Mouse (Mus musculus): ENCODE data around the gene Smco3.
A peak's percentile ranks its signal among the peaks of the same experiment; 100 is the strongest.
"Not testable (repeated sequence)": the region's sequence is repeated elsewhere in the genome, so short reads cannot be mapped to it uniquely, and the experiment has no call there.

The Smco3 gene

DNA sequence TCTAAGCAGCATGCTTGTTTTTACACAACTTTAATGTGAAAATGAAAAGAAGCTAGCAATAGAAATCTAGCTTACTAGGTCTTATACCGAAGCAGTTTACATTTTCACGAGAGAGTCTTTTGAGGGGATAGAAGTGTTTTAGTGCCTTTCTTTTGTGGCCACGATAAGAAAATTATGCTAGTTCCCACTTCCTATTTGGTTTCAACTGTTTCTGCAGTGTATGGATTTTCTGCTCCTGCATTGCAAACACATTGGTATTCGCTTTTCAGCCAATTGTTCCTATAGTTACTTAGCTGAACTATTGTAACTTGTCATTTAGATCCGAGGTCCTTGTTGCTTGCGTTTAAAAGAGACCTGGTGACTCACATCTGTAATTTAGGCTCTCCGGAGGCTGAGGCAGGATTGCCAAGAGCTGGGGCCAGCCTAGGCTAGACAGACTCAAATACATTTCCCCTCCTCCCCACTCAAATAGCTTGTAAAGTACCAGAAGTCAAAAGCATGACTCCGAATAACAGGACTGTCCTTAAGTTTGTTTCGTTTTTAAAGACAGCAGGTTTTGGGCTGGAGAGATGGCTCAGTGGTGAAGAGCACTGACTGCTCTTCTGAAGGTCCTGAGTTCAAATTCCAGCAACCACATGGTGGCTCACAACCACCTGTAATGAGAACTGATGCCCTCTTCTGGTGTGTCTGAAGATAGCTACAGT is 30.4 kb downstream of the Smco3 start:
- DNase-seq, result no peak

DNA sequence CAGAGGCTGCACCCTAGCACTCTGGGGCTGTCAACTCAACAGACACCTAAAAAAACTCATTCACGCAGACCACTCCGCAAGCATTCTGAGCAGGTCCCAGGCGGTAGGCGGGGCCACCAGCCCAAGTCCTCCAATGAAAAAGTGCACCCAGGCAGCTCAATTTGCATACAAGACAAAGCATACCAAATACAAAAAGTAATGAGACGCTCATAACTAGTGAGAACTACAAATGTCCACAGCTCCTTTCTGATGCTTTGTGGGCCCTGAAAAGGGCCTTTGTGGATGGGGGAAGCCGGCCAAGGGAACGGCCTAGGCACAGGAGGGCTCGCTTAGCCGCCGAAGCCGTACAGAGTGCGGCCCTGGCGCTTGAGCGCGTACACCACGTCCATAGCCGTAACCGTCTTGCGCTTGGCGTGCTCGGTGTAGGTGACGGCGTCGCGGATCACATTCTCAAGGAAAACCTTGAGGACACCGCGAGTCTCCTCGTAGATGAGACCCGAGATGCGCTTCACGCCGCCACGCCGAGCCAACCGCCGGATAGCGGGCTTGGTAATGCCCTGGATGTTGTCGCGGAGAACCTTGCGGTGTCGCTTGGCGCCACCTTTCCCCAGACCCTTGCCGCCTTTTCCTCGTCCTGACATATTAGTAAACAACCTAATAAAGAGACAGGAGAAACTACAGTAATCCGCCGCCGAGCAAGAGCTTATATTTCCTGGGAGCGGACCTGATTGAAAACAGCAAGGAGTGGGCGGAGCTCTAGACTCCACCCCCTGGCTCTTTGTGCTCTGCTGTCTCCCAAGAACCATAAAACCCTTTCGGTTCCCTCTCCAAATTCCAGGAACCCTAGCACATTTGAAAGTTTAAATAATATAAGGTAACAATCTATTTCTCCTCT is 31.3 kb downstream of the Smco3 start, which contains the start of gene Hist4h4:
Gene Hist4h4, minus strand, starts transcription at position 677 of the 895 bp plus-strand sequence.
- peak; percentile 99 for DNase-seq

DNA sequence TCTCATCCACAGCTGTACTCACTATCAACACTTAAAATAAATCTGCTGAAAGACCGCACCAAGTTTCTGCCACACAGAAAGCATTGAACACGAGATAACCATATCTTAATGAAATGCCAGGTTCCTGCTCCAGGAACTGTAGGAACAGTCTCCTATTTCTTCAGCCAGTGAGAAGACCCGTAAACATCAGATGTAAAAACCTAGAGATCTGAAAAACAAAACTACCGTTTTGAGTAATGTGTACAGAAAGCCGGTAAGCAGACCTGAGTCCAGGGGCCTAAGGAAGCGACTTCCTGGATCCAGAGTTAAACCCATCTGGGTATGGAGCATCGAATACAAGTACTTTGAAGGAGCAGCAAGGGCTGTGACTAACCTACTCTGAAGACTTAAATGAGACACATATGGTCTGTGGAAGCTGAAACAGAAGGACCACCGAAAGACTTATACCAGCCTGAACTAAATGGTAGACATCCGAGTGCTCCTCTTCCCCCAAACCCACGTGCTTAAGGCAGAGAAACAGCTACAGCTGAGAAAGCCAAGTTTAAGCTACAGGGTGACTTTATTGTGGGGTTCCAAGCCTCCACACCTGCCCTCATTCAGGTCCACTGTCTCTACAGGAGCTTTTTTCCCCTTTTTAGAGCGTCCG is 32.0 kb downstream of the Smco3 start:
- no peak for DNase-seq

DNA sequence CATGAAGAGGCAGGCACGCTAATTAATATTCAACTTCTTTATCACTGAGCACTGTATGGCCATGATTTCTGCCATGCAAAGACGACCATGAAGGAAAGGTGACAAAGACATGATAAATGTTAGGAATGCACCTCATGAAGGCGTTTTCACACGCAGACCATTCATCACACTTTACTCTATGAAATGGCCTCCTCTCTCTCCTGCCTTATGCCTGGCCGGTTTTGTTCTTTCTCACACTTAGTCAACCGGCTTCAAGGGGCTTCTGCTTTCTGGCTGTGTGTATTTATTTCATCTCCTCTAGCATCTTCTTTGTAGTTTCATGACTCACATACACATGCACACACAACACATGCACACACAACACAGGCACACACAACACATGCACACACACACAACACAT is 34.0 kb downstream of the Smco3 start:
- no peak for DNase-seq

DNA sequence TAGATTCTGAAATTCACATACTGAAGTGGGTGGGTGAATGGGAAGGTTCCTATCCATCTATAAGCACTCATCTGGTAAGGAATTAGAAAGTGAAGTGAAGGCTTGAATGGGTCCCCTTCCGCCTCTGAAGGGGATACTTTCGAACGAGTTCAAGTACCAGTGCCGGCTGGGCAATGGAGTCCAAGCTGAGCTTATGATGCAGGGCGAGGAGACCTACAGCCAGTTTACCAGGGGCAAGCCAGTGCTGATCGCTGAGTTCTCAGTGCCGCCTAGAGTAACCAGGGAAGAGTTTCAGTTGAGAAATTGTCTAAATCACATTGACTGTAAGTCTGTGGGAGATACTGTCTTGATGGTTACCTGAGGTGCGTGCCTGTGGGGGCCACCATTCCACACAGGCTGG is 34.5 kb downstream of the Smco3 start:
- no peak for DNase-seq

DNA sequence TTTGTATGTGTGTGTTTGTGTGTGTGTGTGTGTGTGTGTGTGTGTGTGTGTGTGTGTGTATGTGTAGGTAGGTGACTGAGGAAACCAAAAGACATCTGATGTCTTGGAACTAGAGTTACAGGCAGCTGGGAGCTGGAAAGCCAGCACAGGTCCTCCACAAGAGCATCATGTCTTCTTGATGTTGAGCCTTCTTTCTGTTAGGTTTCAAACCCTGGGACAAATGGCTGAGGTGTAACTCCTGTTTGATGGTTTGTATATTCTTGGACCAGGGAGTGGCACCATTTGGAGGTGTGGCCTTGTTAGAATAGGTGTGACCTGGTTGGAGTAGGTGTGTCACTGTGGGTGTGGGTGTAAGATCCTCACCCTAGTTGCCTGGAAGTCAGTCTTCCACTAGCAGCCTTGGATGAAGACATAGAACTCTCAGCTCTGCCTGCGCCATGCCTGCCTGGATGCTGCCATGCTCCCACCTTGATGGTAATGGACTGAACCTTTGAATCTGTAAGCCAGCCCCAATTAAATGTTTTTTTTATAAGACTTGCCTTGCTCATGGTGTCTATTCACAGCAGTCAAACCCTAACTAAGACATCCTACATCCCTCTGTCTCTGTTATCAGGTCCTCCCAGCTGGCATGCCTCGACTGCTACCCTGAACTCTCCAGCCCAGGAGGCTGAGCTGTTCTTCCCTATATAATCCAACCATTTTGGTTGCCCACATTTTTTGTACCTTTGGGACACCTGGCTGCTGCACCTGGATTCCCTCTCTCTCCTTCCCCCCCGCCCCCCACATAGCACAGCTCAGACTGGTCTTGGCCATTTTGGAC is 37.2 kb downstream of the Smco3 start:
- not testable (repeated sequence) for DNase-seq

DNA sequence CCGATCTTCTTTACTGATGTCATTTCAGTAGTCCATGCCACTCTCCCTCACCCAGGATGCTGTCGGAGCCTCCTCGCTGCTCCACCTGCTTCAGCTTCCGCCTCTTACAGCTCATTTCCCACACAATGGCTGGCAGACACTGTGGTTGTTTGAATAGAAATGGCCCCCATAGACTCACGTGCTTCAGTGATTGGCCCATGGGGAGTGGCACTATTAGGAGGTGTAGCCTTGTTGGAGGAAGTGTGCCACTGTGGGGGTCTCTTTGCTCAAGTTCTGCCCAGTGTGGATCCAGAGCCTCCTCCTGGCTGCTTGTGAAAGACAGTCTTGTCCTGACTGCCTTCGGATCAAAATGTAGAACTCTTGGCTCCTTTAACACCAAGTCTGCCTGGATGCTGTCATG is 39.4 kb downstream of the Smco3 start:
- no peak for DNase-seq

DNA sequence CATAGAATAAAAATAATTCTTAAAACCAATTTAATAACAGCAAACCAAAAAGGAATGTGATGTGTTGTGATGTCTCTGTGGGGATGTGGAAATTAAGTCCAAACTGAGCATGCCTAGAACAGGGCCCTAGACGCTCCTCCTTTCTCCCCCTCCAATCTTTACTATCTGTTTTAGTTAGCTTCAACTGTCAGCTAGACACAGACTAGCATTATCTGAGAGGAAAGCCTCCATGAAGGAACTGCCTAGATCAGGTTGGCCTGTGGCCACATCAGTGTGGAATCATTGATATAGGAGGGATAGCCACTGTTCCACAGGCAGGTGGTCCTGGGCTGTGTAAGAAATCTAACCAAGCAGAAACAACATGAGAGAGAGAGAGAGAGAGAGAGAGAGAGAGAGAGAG is 40.1 kb downstream of the Smco3 start:
- no peak for DNase-seq

DNA sequence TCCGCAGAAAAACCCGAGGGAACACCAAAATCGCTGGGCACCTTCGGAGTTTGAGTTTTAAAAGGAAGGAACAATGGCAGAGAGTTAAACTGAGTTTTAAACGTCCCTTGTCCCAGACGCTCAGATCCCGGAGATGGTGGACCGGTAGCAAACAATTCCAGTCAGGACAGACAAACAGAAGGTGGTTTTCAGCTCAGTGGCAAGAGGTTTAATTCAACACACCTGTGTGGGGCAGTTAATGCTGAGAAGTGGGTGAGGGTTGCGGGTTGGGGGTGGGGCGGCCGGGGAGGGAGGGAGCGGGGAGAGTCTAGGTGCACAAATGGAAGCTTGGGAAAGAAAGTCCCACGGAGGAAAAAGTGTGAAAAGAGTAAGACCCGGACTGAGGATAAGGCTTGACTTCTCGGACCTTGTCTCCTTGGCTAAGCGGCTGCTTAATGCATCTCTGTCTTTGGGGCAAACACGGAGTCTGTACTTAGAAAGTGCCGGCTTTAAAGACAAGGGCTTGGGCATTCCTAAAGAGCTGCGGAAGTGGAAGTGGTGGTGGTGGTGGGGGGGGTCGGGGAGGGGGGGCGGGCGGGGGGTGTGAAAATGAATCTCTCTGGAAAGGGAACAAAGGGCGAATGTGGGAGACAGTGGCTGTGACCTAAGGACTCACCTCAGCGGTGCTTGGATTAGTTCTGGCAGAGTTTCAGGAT is 41.3 kb downstream of the Smco3 start:
- no peak for DNase-seq

DNA sequence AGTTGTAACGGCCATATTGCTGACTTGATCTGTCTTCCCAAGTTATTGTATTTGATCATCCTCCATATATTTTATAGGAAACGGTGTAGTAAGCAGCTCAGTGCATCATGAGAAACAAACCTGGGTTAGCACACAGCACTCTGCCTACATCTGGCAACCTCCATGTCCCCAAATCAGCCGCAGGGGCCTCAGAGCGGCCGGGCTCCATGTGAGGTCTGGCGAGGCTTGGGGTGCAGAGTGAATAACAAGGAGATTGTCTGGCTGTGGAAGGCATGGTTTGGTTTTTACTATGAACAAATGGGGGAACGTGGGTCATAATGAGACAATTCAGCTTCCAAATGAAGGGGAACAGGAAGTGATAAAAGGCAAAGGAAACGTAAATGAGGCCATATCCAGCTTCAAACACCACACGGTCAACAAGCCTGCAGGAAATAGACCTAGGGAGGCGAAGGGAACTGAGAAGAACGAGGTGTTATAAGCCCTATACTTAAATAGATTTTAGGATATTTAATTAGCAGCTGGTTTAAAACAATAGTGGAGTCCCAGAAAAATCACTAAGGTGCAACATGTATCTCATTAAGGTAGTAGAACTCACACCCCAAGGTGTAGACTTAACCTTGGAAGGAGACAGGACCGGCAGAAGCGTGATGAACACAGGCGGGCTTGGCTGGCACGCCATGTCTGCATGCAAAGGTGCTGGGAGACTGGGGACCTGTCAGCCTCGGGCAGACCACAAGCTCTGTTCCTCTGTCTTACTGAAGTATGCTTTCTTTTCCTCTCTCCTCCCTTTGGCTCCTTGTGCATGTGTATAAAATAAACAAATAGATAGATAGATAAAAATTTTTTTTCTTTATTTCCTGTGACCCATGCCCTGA is 42.1 kb downstream of the Smco3 start:
- DNase-seq, result no peak

DNA sequence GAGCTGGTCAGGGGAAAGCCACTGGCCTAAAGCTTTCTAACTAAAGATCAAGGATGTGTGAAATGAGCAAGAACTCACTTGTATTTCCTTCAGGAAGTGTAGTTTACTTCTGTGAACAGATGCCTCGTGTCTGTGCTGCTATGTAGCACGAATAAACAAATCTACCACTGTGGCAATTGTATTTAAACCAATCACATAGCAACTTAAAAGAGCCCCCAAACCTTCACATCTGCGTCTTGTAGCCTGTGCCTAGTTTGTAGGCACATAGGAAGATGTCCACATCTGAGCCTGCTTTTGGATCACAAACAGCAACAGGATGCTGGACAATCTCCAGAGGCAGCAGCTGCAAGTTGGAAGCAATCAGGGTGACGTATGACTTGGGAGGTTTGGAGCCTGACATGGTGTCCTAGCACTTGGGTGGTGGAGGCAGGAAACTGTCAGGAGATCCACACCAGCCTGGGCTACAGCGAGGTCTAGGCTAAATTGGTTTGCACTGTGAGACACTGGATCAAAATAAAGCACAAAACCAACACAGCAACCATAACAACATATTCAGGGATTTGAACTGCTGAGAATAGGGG is 45.8 kb downstream of the Smco3 start:
- peak; percentile 38 for DNase-seq

DNA sequence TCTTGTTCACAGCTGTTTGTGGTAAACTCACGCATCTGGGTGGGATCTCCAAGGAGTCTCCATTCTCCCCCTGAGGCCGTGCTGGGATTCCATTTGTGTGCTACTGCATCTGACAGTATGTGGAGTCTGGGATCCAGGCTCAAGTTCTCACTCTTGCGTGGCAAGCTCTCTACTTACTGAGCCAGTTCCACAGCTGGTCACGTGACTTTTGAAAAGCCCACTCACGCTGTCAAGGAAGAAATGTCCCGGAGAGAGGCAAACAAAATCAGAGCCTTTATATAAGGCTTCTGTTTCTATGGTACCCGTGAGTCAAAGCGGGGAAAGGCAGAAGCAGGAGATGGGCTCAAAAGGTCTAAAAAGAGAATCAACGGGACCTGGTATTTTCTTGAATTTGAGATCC is 52.5 kb downstream of the Smco3 start:
- DNase-seq, result no peak

DNA sequence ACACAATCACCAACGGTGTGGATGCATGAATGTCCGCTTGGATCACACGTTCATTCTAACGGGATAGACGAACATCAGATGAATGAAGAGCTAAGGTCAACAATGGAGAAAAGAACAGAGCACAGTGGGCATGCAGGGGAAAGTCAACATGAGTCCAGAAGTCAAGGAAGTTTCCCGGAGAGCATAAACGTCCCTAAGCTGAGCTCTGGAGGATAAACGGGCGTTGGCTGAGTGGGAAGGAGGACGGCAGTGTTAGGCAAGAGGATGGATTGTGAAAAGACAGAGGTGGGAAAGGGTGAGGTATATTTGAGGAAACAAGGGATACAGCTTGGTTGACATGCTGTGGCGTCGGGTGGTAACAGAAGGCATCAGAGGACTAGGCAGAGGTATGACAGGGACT is 53.1 kb downstream of the Smco3 start:
- no peak for DNase-seq

DNA sequence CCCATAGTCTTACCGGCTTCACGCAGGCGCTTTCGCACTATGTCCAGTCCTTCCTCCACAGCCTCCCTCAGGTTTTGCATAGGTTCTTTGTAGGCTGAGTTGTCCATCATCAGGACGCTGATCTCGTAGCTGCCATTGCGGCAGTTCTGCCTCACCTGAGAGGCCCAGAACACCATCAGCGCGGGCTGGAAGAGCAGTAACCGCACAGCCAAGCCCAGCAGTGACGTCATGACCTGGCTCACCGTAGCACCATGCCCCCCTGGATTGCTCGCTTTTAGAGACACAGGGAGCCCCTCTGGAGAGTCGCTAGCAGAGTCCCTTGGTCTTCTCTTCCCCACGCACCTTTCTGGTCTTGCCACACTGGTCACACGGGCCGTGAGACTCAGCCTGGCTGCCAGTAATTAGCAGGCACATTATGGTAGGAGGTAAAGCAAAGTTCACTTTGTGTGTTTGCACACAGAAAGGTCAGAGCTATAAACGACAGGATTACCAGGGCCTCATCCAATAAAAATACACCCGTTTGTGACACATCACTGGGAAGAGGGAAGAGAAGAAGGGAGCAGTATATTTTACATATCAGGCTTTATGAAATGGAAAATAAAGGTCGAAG is 53.8 kb downstream of the Smco3 start, which contains the start of gene Gucy2c:
Gene Gucy2c, minus strand, starts transcription at position 389 of the 610 bp plus-strand sequence.
- no peak for DNase-seq

All from kidney, adult 18-20 months (tissue).